ENCODE assay signal across 7 mouse cellular contexts in genomic region chr5:37147536-37147935, GRCm38 (mm10).
DNase-seq lines count a peak whose midpoint lies in the region; ATAC-seq and TF ChIP-seq lines count a peak whose summit lies in the region.

No protein-coding gene starts in this region.

- H3K9me3 ChIP-seq in liver, embryonic 11.5 days (ENCODE audit: control insufficient read depth, low read length), result no peaks in the 10 kb centered on the region

- no peak overlapping the region for H3K4me3 ChIP-seq in liver, embryonic 11.5 days (ENCODE audit: low read depth, low read length)

- 7% methylated on average over 4 of the region's 4 CpGs for WGBS in liver, embryonic 11.5 days

- in situ Hi-C loops in Patski (cut with MboI; ENCODE audit: low pct_unique_long_range_greater_than_20kb), result no loop called here

- H3K4me2 ChIP-seq in liver, embryonic 11.5 days, result no peak overlapping the region

- H3K4me1 ChIP-seq in liver, embryonic 11.5 days (replicated peaks; ENCODE audit: control insufficient read depth, insufficient read depth, low read length), result no peaks in the 10 kb centered on the region

- no peak overlapping the region for H3K9ac ChIP-seq in liver, embryonic 11.5 days (ENCODE audit: low read depth, low read length)

- no peaks in the 10 kb centered on the region for H3K27me3 ChIP-seq in liver, embryonic 11.5 days (replicated peaks; ENCODE audit: control insufficient read depth, insufficient read depth, low read length)
- H3K27me3 ChIP-seq in Patski, result peaks cover 9% of the 10 kb centered on the region

- CTCF ChIA-PET in Patski (lab: Charles Lee), result no interaction called here

- no peak overlapping the region for H3K27ac ChIP-seq in liver, embryonic 11.5 days (ENCODE audit: low read depth, low read length)

- POLR2A ChIA-PET in Patski (lab: Charles Lee), result no interaction called here

- ATAC-seq in liver, embryonic 11.5 days (replicated peaks; ENCODE audit: low FRiP score), result no peak
- ATAC-seq in Patski, result no peak

- DNase-seq in liver, result peak; percentile 29
- no peak for DNase-seq in liver, embryonic 11.5 days (ENCODE audit: low spot score)
- no peak for DNase-seq in Patski (ENCODE audit: low read depth, low spot score)
- peak; percentile 62 to 68 for DNase-seq in cerebellum, adult 18-20 months
- DNase-seq in heart, postnatal 4 days, result peak; percentile 63
- peak; percentile 10 to 13 for DNase-seq in lung, adult 18-20 months
- DNase-seq in right cerebral cortex, postnatal 14 days, result peak; percentile 65

- H3K36me3 ChIP-seq in liver, embryonic 11.5 days (ENCODE audit: control insufficient read depth, insufficient read depth, low read length), result no peaks in the 10 kb centered on the region

- peak; percentile 97 for TF ChIP-seq CTCF in Patski (IDR thresholded peaks at IDR 0.05)

Comparison
In these comparisons a context has a peak if more than half of its experiments do, and no peak if none do; other contexts are left out.
1. DNase-seq: peak in liver (single experiment), cerebellum, adult 18-20 months (2 of 2), heart, postnatal 4 days (single experiment), lung, adult 18-20 months (2 of 2) and right cerebral cortex, postnatal 14 days (single experiment); none in liver, embryonic 11.5 days (single experiment) and Patski (single experiment).